In the genomic region with DNA sequence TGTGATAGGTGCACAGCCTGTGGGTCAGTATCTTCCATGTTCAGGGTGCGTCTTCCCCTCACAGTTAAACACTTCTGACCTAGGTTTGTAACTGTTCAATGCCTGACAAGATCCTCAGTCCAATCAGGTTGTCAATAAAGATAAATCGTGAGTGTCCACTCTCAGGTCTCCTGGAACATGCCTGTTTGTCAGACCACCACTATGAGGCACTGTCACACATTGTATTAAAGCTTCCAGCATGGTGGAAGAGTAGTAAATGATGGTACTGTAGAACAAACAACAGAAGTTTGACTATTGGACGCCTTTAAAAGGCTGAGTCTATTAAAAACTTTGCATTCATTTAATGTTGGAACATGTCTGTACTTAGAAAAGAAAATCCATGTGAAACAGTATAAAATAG, we compare ENCODE assay signal across 20 mouse cellular contexts.
DNase-seq lines count a peak whose midpoint lies in the region; ATAC-seq and TF ChIP-seq lines count a peak whose summit lies in the region.
"Had no signal": no experiment of that assay in that cellular context is flagged by ENCODE, and none has a peak within 500 bp of the region (broad histone marks: within the 10 kb centered on the region; RNA-seq: fewer than 3 reads in every experiment).

No protein-coding gene starts in this region.

- peak; percentile 24; the same call in 1 of the 2 replicates for TF ChIP-seq CTCF in forebrain, postnatal 0 days (IDR thresholded peaks at IDR 0.05; ENCODE audit: low read depth)
- TF ChIP-seq CTCF in kidney, postnatal 0 days (IDR thresholded peaks at IDR 0.05; ENCODE audit: low read depth), result peak; percentile 55
- TF ChIP-seq CTCF in midbrain, postnatal 0 days (IDR thresholded peaks at IDR 0.05), result peak; percentile 36; the same call in 1 of the 2 replicates

- ATAC-seq in forebrain, postnatal 0 days, result no peak
- no peak for ATAC-seq in forebrain, embryonic 12.5 days (ENCODE audit: low FRiP score)
- no peak for ATAC-seq in kidney, postnatal 0 days (replicated peaks; ENCODE audit: low FRiP score, low read depth)
- ATAC-seq in kidney, embryonic 16.5 days (ENCODE audit: low FRiP score, low TSS enrichment), result no peak
- no peak for ATAC-seq in midbrain, postnatal 0 days (ENCODE audit: low FRiP score)
- no peak for ATAC-seq in midbrain, embryonic 13.5 days
- ATAC-seq: activated CD4-positive, CD25-positive, alpha-beta regulatory T cell, adult 4 months; inflammation-experienced regulatory T-cells, adult 6 months had no signal

- no peak for DNase-seq in forebrain, postnatal 0 days
- peak; percentile 10 for DNase-seq in kidney, postnatal 0 days (ENCODE audit: low spot score)
- no peak for DNase-seq in midbrain, postnatal 0 days (ENCODE audit: low spot score)
- no peak for DNase-seq in retina, postnatal 1 day
- DNase-seq: adrenal gland, adult 8-10 months; cerebellum, adult 8-10 months; kidney, adult 8-10 months; kidney, postnatal 25 days; lung, postnatal 10 days; right cerebral cortex, postnatal 14 days had no signal

- H3K9ac ChIP-seq in forebrain, postnatal 0 days, result no peak overlapping the region
- H3K9ac ChIP-seq in forebrain, embryonic 12.5 days, result no peak overlapping the region
- H3K9ac ChIP-seq in kidney, postnatal 0 days (ENCODE audit: low read depth, low read length), result no peak overlapping the region
- no peak overlapping the region for H3K9ac ChIP-seq in kidney, embryonic 16.5 days (replicated peaks; ENCODE audit: low read length)
- H3K9ac ChIP-seq in midbrain, postnatal 0 days (replicated peaks; ENCODE audit: low read length, poor library complexity, severe bottlenecking), result no peak overlapping the region
- no peak overlapping the region for H3K9ac ChIP-seq in midbrain, embryonic 13.5 days (replicated peaks)
- H3K9ac ChIP-seq: embryonic facial prominence, embryonic 12.5 days; heart, embryonic 13.5 days; hindbrain, embryonic 12.5 days; liver, embryonic 14.5 days had no signal

- H3K4me3 ChIP-seq in forebrain, postnatal 0 days (ENCODE audit: low read depth, low read length), result no peak overlapping the region
- H3K4me3 ChIP-seq in forebrain, embryonic 12.5 days (replicated peaks), result no peak overlapping the region
- H3K4me3 ChIP-seq in kidney, postnatal 0 days (replicated peaks; ENCODE audit: low read depth, low read length), result no peak overlapping the region
- no peak overlapping the region for H3K4me3 ChIP-seq in kidney, embryonic 16.5 days (ENCODE audit: low read length)
- H3K4me3 ChIP-seq in midbrain, postnatal 0 days (ENCODE audit: low read depth, low read length), result no peak overlapping the region
- no peak overlapping the region for H3K4me3 ChIP-seq in midbrain, embryonic 13.5 days (replicated peaks)
- H3K4me3 ChIP-seq: embryonic facial prominence, embryonic 12.5 days; heart, embryonic 13.5 days; hindbrain, embryonic 12.5 days had no signal

- 83% methylated on average over 3 of the region's 3 CpGs for WGBS in forebrain, postnatal 0 days
- 79% methylated on average over 3 of the region's 3 CpGs for WGBS in forebrain, embryonic 12.5 days
- WGBS in kidney, postnatal 0 days, result 70% methylated on average over 3 of the region's 3 CpGs
- WGBS in kidney, embryonic 16.5 days, result 68% methylated on average over 3 of the region's 3 CpGs
- 78% methylated on average over 3 of the region's 3 CpGs for WGBS in midbrain, postnatal 0 days
- 81% methylated on average over 3 of the region's 3 CpGs for WGBS in midbrain, embryonic 13.5 days

- no peaks in the 10 kb centered on the region for H3K27me3 ChIP-seq in forebrain, postnatal 0 days (ENCODE audit: insufficient read depth, low read length)
- H3K27me3 ChIP-seq in forebrain, embryonic 12.5 days, result no peaks in the 10 kb centered on the region
- H3K27me3 ChIP-seq in kidney, postnatal 0 days (ENCODE audit: insufficient read depth, low read length), result no peaks in the 10 kb centered on the region
- no peaks in the 10 kb centered on the region for H3K27me3 ChIP-seq in kidney, embryonic 16.5 days (ENCODE audit: insufficient read depth, low read length)
- H3K27me3 ChIP-seq in midbrain, postnatal 0 days (ENCODE audit: insufficient read depth, low read length), result no peaks in the 10 kb centered on the region
- no peaks in the 10 kb centered on the region for H3K27me3 ChIP-seq in midbrain, embryonic 13.5 days
- H3K27me3 ChIP-seq: embryonic facial prominence, embryonic 12.5 days; hindbrain, embryonic 12.5 days had no signal

- H3K36me3 ChIP-seq in forebrain, postnatal 0 days (ENCODE audit: insufficient read depth), result no peaks in the 10 kb centered on the region
- no peaks in the 10 kb centered on the region for H3K36me3 ChIP-seq in forebrain, embryonic 12.5 days (replicated peaks)
- H3K36me3 ChIP-seq in kidney, postnatal 0 days (ENCODE audit: insufficient read depth, low read length), result no peaks in the 10 kb centered on the region
- H3K36me3 ChIP-seq in kidney, embryonic 16.5 days (ENCODE audit: insufficient read depth, low read length), result no peaks in the 10 kb centered on the region
- H3K36me3 ChIP-seq in midbrain, postnatal 0 days (ENCODE audit: insufficient read depth, low read length), result no peaks in the 10 kb centered on the region
- H3K36me3 ChIP-seq in midbrain, embryonic 13.5 days, result no peaks in the 10 kb centered on the region
- H3K36me3 ChIP-seq: embryonic facial prominence, embryonic 12.5 days; heart, embryonic 13.5 days; hindbrain, embryonic 12.5 days had no signal

- H3K4me2 ChIP-seq in forebrain, postnatal 0 days (ENCODE audit: low read depth), result no peak overlapping the region
- H3K4me2 ChIP-seq in forebrain, embryonic 12.5 days, result no peak overlapping the region
- no peak overlapping the region for H3K4me2 ChIP-seq in kidney, postnatal 0 days (ENCODE audit: low read length)
- H3K4me2 ChIP-seq in kidney, embryonic 16.5 days (replicated peaks; ENCODE audit: low read depth, low read length), result no peak overlapping the region
- no peak overlapping the region for H3K4me2 ChIP-seq in midbrain, postnatal 0 days (ENCODE audit: low read depth, low read length, poor library complexity, severe bottlenecking)
- H3K4me2 ChIP-seq in midbrain, embryonic 13.5 days (replicated peaks), result no peak overlapping the region
- H3K4me2 ChIP-seq: embryonic facial prominence, embryonic 12.5 days; heart, embryonic 13.5 days; hindbrain, embryonic 12.5 days; midbrain, embryonic 11.5 days had no signal

- no peaks in the 10 kb centered on the region for H3K9me3 ChIP-seq in forebrain, postnatal 0 days (ENCODE audit: low read length)
- H3K9me3 ChIP-seq in forebrain, embryonic 12.5 days, result no peaks in the 10 kb centered on the region
- no peaks in the 10 kb centered on the region for H3K9me3 ChIP-seq in kidney, postnatal 0 days (replicated peaks; ENCODE audit: low read length)
- H3K9me3 ChIP-seq in kidney, embryonic 16.5 days (ENCODE audit: low read length), result no peaks in the 10 kb centered on the region
- H3K9me3 ChIP-seq in midbrain, postnatal 0 days (ENCODE audit: low read length), result no peaks in the 10 kb centered on the region
- no peaks in the 10 kb centered on the region for H3K9me3 ChIP-seq in midbrain, embryonic 13.5 days
- H3K9me3 ChIP-seq: embryonic facial prominence, embryonic 12.5 days; heart, embryonic 13.5 days; hindbrain, embryonic 12.5 days had no signal

- no peaks in the 10 kb centered on the region for H3K4me1 ChIP-seq in forebrain, postnatal 0 days (ENCODE audit: insufficient read depth)
- no peaks in the 10 kb centered on the region for H3K4me1 ChIP-seq in forebrain, embryonic 12.5 days
- H3K4me1 ChIP-seq in kidney, postnatal 0 days (replicated peaks; ENCODE audit: insufficient read depth, low read length), result no peaks in the 10 kb centered on the region
- no peaks in the 10 kb centered on the region for H3K4me1 ChIP-seq in kidney, embryonic 16.5 days (ENCODE audit: insufficient read depth, low read length)
- no peaks in the 10 kb centered on the region for H3K4me1 ChIP-seq in midbrain, postnatal 0 days (ENCODE audit: insufficient read depth, low read length)
- H3K4me1 ChIP-seq in midbrain, embryonic 13.5 days (replicated peaks), result no peaks in the 10 kb centered on the region
- H3K4me1 ChIP-seq: embryonic facial prominence, embryonic 12.5 days; heart, embryonic 13.5 days; hindbrain, embryonic 12.5 days had no signal

- no peak overlapping the region for H3K27ac ChIP-seq in forebrain, postnatal 0 days (ENCODE audit: low read depth, low read length)
- H3K27ac ChIP-seq in forebrain, embryonic 12.5 days, result no peak overlapping the region
- H3K27ac ChIP-seq in kidney, postnatal 0 days, result no peak overlapping the region
- H3K27ac ChIP-seq in kidney, embryonic 16.5 days (ENCODE audit: low read length), result no peak overlapping the region
- no peak overlapping the region for H3K27ac ChIP-seq in midbrain, postnatal 0 days (ENCODE audit: low read depth, low read length)
- no peak overlapping the region for H3K27ac ChIP-seq in midbrain, embryonic 13.5 days
- H3K27ac ChIP-seq: embryonic facial prominence, embryonic 12.5 days; heart, embryonic 13.5 days; hindbrain, embryonic 12.5 days; liver, embryonic 14.5 days had no signal
